ENCODE assay signal across 25 mouse cellular contexts in genomic region chr2:65783392-65783791, GRCm38 (mm10).
"Had no signal": no experiment of that assay in that cellular context is flagged by ENCODE, and none has a peak within 500 bp of the region (broad histone marks: within the 10 kb centered on the region; RNA-seq: fewer than 3 reads in every experiment).

No protein-coding gene starts in this region.

- H3K36me3 ChIP-seq: embryonic facial prominence, embryonic 10.5 days; embryonic facial prominence, embryonic 12.5 days; embryonic facial prominence, embryonic 13.5 days; embryonic facial prominence, embryonic 15.5 days; forebrain, embryonic 10.5 days; forebrain, embryonic 12.5 days; forebrain, embryonic 15.5 days had no signal

- H3K4me2 ChIP-seq: embryonic facial prominence, embryonic 12.5 days; embryonic facial prominence, embryonic 13.5 days; embryonic facial prominence, embryonic 15.5 days; forebrain, embryonic 12.5 days; forebrain, embryonic 13.5 days; forebrain, embryonic 15.5 days had no signal

- DNase-seq: cerebellum, adult 9-10 months; cerebellum, adult 9-11 months; cerebellum, postnatal 10 days; cerebellum, postnatal 14 days; cerebellum, postnatal 25 days; cerebellum, postnatal 36 days; embryo, embryonic 11 days; forebrain, postnatal 0 days; gastrocnemius, adult 2 months; gastrocnemius, postnatal 10 days; gastrocnemius, postnatal 14 days; gastrocnemius, postnatal 25 days; gastrocnemius, postnatal 36 days; heart, adult 11 months; heart, adult 18-20 months; heart, adult 2 months had no signal

- H3K9ac ChIP-seq: embryonic facial prominence, embryonic 12.5 days; embryonic facial prominence, embryonic 13.5 days; embryonic facial prominence, embryonic 15.5 days; forebrain, embryonic 12.5 days; forebrain, embryonic 13.5 days; forebrain, embryonic 15.5 days; forebrain, postnatal 0 days had no signal

- H3K4me3 ChIP-seq: embryonic facial prominence, embryonic 10.5 days; embryonic facial prominence, embryonic 12.5 days; embryonic facial prominence, embryonic 13.5 days; embryonic facial prominence, embryonic 15.5 days; erythroblast, embryonic 14.5 days; forebrain, embryonic 10.5 days; forebrain, embryonic 12.5 days; forebrain, embryonic 13.5 days; forebrain, embryonic 15.5 days; gastrocnemius, adult 2 months; heart, adult 2 months had no signal

- H3K27ac ChIP-seq: embryonic facial prominence, embryonic 10.5 days; embryonic facial prominence, embryonic 12.5 days; embryonic facial prominence, embryonic 13.5 days; embryonic facial prominence, embryonic 15.5 days; forebrain, embryonic 10.5 days; forebrain, embryonic 12.5 days; forebrain, embryonic 13.5 days; forebrain, embryonic 15.5 days; gastrocnemius, adult 2 months; heart, adult 2 months had no signal

- H3K9me3 ChIP-seq: embryonic facial prominence, embryonic 10.5 days; embryonic facial prominence, embryonic 12.5 days; embryonic facial prominence, embryonic 13.5 days; embryonic facial prominence, embryonic 15.5 days; forebrain, embryonic 10.5 days; forebrain, embryonic 12.5 days; forebrain, embryonic 13.5 days; forebrain, embryonic 15.5 days had no signal

- H3K27me3 ChIP-seq: embryonic facial prominence, embryonic 12.5 days; embryonic facial prominence, embryonic 13.5 days; embryonic facial prominence, embryonic 15.5 days; forebrain, embryonic 12.5 days; forebrain, embryonic 13.5 days; forebrain, embryonic 15.5 days had no signal

- H3K4me1 ChIP-seq: embryonic facial prominence, embryonic 10.5 days; embryonic facial prominence, embryonic 13.5 days; embryonic facial prominence, embryonic 15.5 days; forebrain, embryonic 10.5 days; forebrain, embryonic 12.5 days; forebrain, embryonic 13.5 days; forebrain, embryonic 15.5 days had no signal
